Mouse (Mus musculus): Measurements from ENCODE around the gene Cttnbp2nl.

The Cttnbp2nl gene

DNA sequence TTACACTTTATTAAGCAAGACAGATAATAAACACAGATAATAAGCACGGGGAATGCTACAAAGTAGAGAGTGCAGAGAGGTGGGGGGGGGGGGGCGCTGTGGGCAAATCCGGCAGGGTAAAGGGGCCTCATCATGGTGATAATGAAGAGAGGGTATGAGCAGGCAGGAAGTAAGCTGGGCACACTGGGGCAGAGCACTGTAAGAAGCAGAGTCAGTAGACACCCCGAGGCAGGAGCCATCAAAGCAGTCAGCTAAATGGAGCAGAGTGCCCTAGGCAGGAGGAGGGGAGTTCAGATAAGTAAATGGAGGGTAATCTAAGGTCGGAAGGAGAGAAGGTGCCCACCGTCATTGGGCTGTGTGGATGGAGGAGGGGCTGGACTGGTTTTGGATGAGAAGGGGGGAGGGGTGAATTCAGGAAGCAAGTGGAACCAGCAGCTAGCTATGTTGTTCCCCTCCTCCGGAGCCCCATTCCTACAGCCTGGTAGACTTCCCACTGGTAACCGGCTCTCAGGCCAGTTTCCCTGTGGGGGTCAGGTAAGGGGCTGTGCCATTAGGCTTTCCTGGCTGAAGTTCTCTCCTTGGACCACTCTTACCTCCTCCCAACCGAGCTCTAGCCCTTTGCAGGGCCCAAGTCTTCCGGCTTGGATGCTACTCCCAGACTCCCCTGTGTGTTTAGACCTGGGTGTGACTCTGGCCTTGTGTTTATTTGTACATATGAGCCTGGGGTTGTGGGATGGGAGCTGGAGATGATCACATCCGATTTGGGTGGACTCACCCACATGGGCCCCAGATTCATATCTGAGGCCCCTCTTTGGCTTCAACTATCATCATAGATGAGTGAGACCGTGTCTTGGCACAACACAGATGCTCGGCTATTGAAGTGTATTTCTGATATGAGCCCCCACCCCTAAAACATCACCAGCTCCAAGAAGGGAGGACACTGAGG is 89.3 kb downstream of the Cttnbp2nl start:
- DNase-seq (ENCODE audit: low spot score), result peak; percentile 31

DNA sequence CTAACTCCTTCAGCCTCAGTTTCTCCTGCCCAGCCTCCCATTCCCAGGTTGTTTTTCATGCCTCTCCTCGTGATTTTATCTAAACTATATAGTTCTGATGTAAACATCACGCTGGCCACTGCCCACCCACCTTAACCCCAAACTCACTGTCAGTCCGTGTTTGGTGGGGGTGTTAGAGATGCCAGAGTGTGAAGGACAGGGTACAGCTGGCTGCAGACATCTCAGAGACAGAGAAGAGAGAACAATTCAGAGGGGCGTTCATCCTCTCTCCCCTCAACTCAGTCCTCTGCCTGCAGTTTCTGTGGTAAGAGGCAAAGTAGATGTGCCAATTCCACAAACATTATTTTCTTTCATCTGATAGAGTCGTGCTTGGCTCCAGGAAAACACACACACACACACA is 90.1 kb downstream of the Cttnbp2nl start:
- no peak for DNase-seq (ENCODE audit: low spot score)

GRCm38 (mm10) chr3:104962141-104962611 is 90.8 kb downstream of the Cttnbp2nl start:
- DNase-seq (ENCODE audit: low spot score), result no peak

- DNase-seq (ENCODE audit: low spot score), result no peak
These were observed 91.6 kb downstream of the Cttnbp2nl start, which contains the start of gene Wnt2b for GRCm38 (mm10) chr3:104961066-104962059. Gene Wnt2b (minus strand): TSS chr3:104961921.

GRCm38 (mm10) chr3:104960026-104961000 is 92.6 kb downstream of the Cttnbp2nl start:
- no peak for DNase-seq (ENCODE audit: low spot score)

DNA sequence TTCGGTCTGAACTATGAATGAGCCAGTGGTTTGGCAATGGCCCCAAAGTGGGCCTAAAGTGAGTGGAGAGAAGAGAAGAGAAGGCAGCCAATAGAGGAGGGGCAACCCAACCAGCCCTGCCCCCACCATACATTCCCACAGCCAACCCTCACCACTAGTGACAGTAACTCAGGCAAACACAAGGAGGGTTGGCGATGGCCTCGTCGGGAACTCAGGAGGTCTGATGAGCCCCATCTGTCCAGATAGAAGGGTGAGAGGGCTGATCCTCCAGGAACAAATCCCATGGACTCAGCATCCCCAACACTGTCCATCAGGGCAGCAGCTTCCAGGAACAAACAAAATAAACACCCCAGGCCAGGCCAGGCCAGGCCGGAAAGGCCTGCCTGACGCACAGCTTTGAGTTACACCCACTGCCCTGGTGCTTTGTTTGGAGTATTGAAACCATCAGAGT is 96.8 kb downstream of the Cttnbp2nl start:
- no peak for DNase-seq (ENCODE audit: low spot score)

- DNase-seq (ENCODE audit: low spot score), result no peak
These were observed 98.4 kb downstream of the Cttnbp2nl start for GRCm38 (mm10) chr3:104954551-104954950.

DNA sequence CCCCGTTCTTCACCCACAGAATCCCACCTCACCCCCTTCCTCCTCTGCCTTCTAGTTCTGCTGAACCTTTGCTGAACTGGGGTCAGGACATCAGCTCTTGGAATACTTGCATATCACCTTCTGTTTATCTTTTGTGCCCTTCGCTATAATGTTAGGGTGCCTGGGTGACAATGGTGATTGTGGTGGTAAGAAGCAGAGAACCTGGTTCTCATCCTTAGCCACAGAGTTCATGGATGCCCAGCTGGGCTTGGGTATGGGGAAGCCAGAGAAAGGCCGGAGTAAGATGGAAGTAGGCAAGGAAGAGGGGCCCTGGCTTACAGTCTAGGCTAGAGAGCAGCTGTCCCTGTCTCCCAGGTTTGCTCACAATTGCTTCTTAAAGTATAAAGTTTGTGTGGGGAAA is 98.8 kb downstream of the Cttnbp2nl start:
- no peak for DNase-seq (ENCODE audit: low spot score)

GRCm38 (mm10) chr3:104952891-104953670 is 99.9 kb downstream of the Cttnbp2nl start:
- DNase-seq (ENCODE audit: low spot score), result no peak

Measured in T-cell, adult 2 months (primary cell).